Mouse (Mus musculus) limb, embryonic 11.5 days (tissue): ENCODE measurements around the gene Slit3. TPM values are rescaled to one million over a fixed set of nuclear protein-coding genes. Genes with fewer than 3 reads are reported as not detected.

Experiments used
- ATAC-seq: fragments of 200-750 bp; cut with Nextera tagmentation; 2 replicates; pipeline ENCODE4 v1.8.0; 2017; ENCODE audit warnings: low read depth; ENCODE audit not compliant: insufficient number of reproducible peaks, low FRiP score, low TSS enrichment
- DNase-seq: peaks from one replicate; pipeline ENCODE4 v3.0.0-alpha.2; 2015; ENCODE audit warnings: low spot score
- H3K27ac ChIP-seq: fragments of 300-500 bp; sonication (generic); replicated peaks from 2 replicates; pipeline ENCODE4 v1.5.1; 2014; ENCODE audit warnings: low read depth, mild to moderate bottlenecking, low read length
- H3K27me3 ChIP-seq: fragments of 300-500 bp; sonication (generic); 2 replicates; pipeline ENCODE4 v1.6.1; 2014; ENCODE audit warnings: mild to moderate bottlenecking, low read length, mixed read lengths; ENCODE audit not compliant: control insufficient read depth, insufficient read depth
- H3K36me3 ChIP-seq: fragments of 300-500 bp; sonication (generic); 2 replicates; pipeline ENCODE4 v1.6.1; 2014; ENCODE audit warnings: mild to moderate bottlenecking, low read length, moderate library complexity, mixed read lengths; ENCODE audit not compliant: control insufficient read depth, insufficient read depth
- H3K4me1 ChIP-seq: fragments of 300-500 bp; sonication (generic); 2 replicates; pipeline ENCODE4 v1.6.1; 2014; ENCODE audit warnings: low read length, mixed read lengths; ENCODE audit not compliant: control insufficient read depth, insufficient read depth
- H3K4me2 ChIP-seq: fragments of 300-500 bp; sonication (generic); 2 replicates; pipeline ENCODE4 v1.6.1; 2014; ENCODE audit warnings: low read depth, mild to moderate bottlenecking, moderate library complexity; ENCODE audit not compliant: severe bottlenecking
- H3K4me3 ChIP-seq: fragments of 300-500 bp; sonication (generic); 2 replicates; pipeline ENCODE4 v1.5.1; 2014; ENCODE audit warnings: low read depth, low read length
- H3K9ac ChIP-seq: fragments of 300-500 bp; sonication (generic); 2 replicates; pipeline ENCODE4 v1.6.1; 2014; ENCODE audit warnings: mild to moderate bottlenecking, low read length
- H3K9me3 ChIP-seq: fragments of 300-500 bp; sonication (generic); 2 replicates; pipeline ENCODE4 v1.6.1; 2016; ENCODE audit warnings: low read length; ENCODE audit not compliant: control insufficient read depth
- WGBS: fragments of 180-500 bp; shearing (Covaris S2); extraction: QIAGEN DNeasy Blood & Tissue Kit; methylation state at CpG from one replicate; pipeline ENCODE4 v1.1.7; 2014; 5-methylcytosine and 5-hydroxymethylcytosine counted together
- polyA plus RNA-seq: library from polyadenylated mRNA; unstranded; fragments of >200 nt; fragmentation: Nextera tagmentation; extraction: Ambion mirVana; gene quantifications from 2 replicates; pipeline ENCODE4 v1.2.1, GENCODE M21; 2014

Gene Slit3
- polyA plus RNA-seq, 1 experiment from 2014 or later: 30.6 TPM

GRCm38 (mm10) chr11:35417911-35418552 is 297.0 kb downstream of the Slit3 start:
- no peak overlapping the region for H3K4me2 ChIP-seq
- no peak overlapping the region for H3K4me3 ChIP-seq
- ATAC-seq (0 out of 2 replicates have a peak, but pooled peaks have one; percentile 45), DNase-seq (peak; percentile 56)
- H3K9me3 ChIP-seq: no peaks in the 10 kb centered on the region
- H3K36me3 ChIP-seq: no peaks in the 10 kb centered on the region
- WGBS: 10% methylated on average over 13 of the region's 13 CpGs
- H3K27me3 ChIP-seq: no peaks in the 10 kb centered on the region
- no peak overlapping the region for H3K9ac ChIP-seq
- H3K4me1 ChIP-seq: peaks cover 32% of the 10 kb centered on the region
- H3K27ac ChIP-seq: no peak overlapping the region; the same call in 1 of the 2 replicates

- no peak overlapping the region for H3K4me2 ChIP-seq
- ATAC-seq (no peak), DNase-seq (no peak)
- no peaks in the 10 kb centered on the region for H3K27me3 ChIP-seq
- 75% methylated on average over 5 of the region's 5 CpGs for WGBS
- H3K4me3 ChIP-seq: no peak overlapping the region
- no peaks in the 10 kb centered on the region for H3K9me3 ChIP-seq
- H3K36me3 ChIP-seq: no peaks in the 10 kb centered on the region
- H3K4me1 ChIP-seq: peaks cover 32% of the 10 kb centered on the region
- no peak overlapping the region for H3K27ac ChIP-seq
- H3K9ac ChIP-seq: no peak overlapping the region
These were observed 298.0 kb downstream of the Slit3 start for GRCm38 (mm10) chr11:35419013-35419412.

- Histone ChIP-seq H3K27me3 (no peaks in the 10 kb centered on the region), H3K4me2 (no peak overlapping the region)
These were observed 300.7 kb downstream of the Slit3 start for GRCm38 (mm10) chr11:35421728-35422127.

GRCm38 (mm10) chr11:35428036-35428435 is 307.0 kb downstream of the Slit3 start:
- H3K27ac ChIP-seq: no peak overlapping the region
- no peaks in the 10 kb centered on the region for H3K4me1 ChIP-seq
- DNase-seq (no peak), ATAC-seq (no peak)
- no peak overlapping the region for H3K4me2 ChIP-seq
- no peak overlapping the region for H3K4me3 ChIP-seq
- H3K27me3 ChIP-seq: no peaks in the 10 kb centered on the region
- H3K36me3 ChIP-seq: no peaks in the 10 kb centered on the region
- no peak overlapping the region for H3K9ac ChIP-seq
- 30% methylated on average over 7 of the region's 7 CpGs for WGBS
- H3K9me3 ChIP-seq: no peaks in the 10 kb centered on the region

More at GRCm38 (mm10) chr11:35421728-35422127, 300.7 kb downstream of the Slit3 start:
- H3K4me3 ChIP-seq: no peak overlapping the region
- H3K4me1 ChIP-seq: peaks cover 20% of the 10 kb centered on the region
- H3K9me3 ChIP-seq: no peaks in the 10 kb centered on the region
- no peaks in the 10 kb centered on the region for H3K36me3 ChIP-seq
- DNase-seq: no peak
- H3K9ac ChIP-seq: no peak overlapping the region
- no peak overlapping the region for H3K27ac ChIP-seq
- 48% methylated on average over 4 of the region's 4 CpGs for WGBS
- no peak for ATAC-seq

- no peak overlapping the region for H3K9ac ChIP-seq
- H3K4me2 ChIP-seq: no peak overlapping the region
- no peaks in the 10 kb centered on the region for H3K4me1 ChIP-seq
- 88% methylated on average over 8 of the region's 8 CpGs for WGBS
- H3K4me3 ChIP-seq: no peak overlapping the region
- H3K27ac ChIP-seq: no peak overlapping the region
- no peaks in the 10 kb centered on the region for H3K27me3 ChIP-seq
- H3K36me3 ChIP-seq: no peaks in the 10 kb centered on the region
- DNase-seq: no peak
- no peak for ATAC-seq
- no peaks in the 10 kb centered on the region for H3K9me3 ChIP-seq
These were observed 310.1 kb downstream of the Slit3 start for GRCm38 (mm10) chr11:35431130-35431529.

- no peaks in the 10 kb centered on the region for H3K9me3 ChIP-seq
- DNase-seq (peak; percentile 51), ATAC-seq (no peak)
- H3K27me3 ChIP-seq: no peaks in the 10 kb centered on the region
- no peak overlapping the region for H3K4me3 ChIP-seq
- H3K36me3 ChIP-seq: no peaks in the 10 kb centered on the region
- peaks cover 9% of the 10 kb centered on the region for H3K4me1 ChIP-seq
- no peak overlapping the region for H3K9ac ChIP-seq
- peak overlapping the region; percentile 32; the same call in 1 of the 2 replicates for H3K27ac ChIP-seq
- WGBS: 28% methylated on average over 6 of the region's 6 CpGs
- no peak overlapping the region for H3K4me2 ChIP-seq
These were observed 316.5 kb downstream of the Slit3 start for GRCm38 (mm10) chr11:35437510-35437909.

- H3K4me1 ChIP-seq: peaks cover 21% of the 10 kb centered on the region
- ATAC-seq (no peak), DNase-seq (no peak)
- no peak overlapping the region for H3K4me3 ChIP-seq
- no peak overlapping the region for H3K9ac ChIP-seq
- H3K9me3 ChIP-seq: no peaks in the 10 kb centered on the region
- WGBS: 85% methylated on average over 11 of the region's 11 CpGs
- no peak overlapping the region for H3K27ac ChIP-seq
- no peaks in the 10 kb centered on the region for H3K36me3 ChIP-seq
- no peak overlapping the region for H3K4me2 ChIP-seq
- no peaks in the 10 kb centered on the region for H3K27me3 ChIP-seq
These were observed 319.2 kb downstream of the Slit3 start for GRCm38 (mm10) chr11:35440186-35440585.

DNA sequence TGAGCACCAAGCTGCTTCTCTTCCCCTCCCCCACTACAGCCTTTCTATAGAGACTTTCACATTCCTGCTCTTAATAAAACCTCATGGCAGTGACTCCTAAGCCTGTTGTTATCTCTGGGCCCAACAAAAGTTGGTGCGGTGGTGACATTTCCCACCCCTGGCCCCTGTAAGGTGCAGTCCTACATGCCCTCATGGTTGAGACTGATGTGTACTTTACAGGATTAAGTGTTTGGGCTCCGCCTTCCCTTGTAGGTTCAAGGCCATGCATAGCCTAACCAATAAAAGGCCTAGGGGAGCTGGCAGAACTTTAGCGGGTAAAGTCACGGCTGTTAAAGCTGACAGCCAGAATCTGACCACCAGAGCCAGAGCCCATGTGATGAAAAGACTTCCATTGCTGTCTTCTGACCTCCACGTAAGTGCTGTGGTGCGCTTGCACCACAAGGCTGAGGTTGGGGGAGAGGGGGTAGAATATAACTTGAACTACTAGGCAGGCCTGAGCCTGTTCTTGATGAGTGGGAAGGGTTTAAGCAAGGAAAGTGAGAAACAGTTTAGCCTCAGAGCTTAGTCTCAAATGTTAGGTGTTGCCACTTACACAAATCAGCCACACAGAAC is 323.6 kb downstream of the Slit3 start:
- DNase-seq (peak; percentile 34), ATAC-seq (no peak)
- 56% methylated on average over 6 of the region's 6 CpGs for WGBS
- no peaks in the 10 kb centered on the region for H3K27me3 ChIP-seq
- H3K36me3 ChIP-seq: no peaks in the 10 kb centered on the region
- no peak overlapping the region for H3K9ac ChIP-seq
- peaks cover 26% of the 10 kb centered on the region for H3K4me1 ChIP-seq
- no peak overlapping the region; the same call in 1 of the 2 replicates for H3K27ac ChIP-seq
- no peak overlapping the region for H3K4me3 ChIP-seq
- no peak overlapping the region for H3K4me2 ChIP-seq
- no peaks in the 10 kb centered on the region for H3K9me3 ChIP-seq
